Mouse (Mus musculus) intestine, postnatal 0 days (tissue): ENCODE results near the gene Zkscan14. TPM values are rescaled to one million over a fixed set of nuclear protein-coding genes. Genes with fewer than 3 reads are reported as not detected.

Experiments used
- ATAC-seq: fragments of 200-750 bp; cut with Nextera tagmentation; 2 replicates; pipeline ENCODE4 v1.8.0; 2017; ENCODE audit warnings: mild to moderate bottlenecking, moderate TSS enrichment, moderate library complexity
- H3K27ac ChIP-seq: fragments of 300-500 bp; sonication (generic); 2 replicates; pipeline ENCODE4 v1.5.1; 2014; ENCODE audit warnings: mild to moderate bottlenecking, low read depth, low read length, moderate library complexity
- H3K27me3 ChIP-seq: fragments of 300-500 bp; sonication (generic); replicated peaks from 2 replicates; pipeline ENCODE4 v1.6.1; 2014; ENCODE audit warnings: low read length, mixed read lengths; ENCODE audit not compliant: control insufficient read depth, insufficient read depth
- H3K36me3 ChIP-seq: fragments of 300-500 bp; sonication (generic); 2 replicates; pipeline ENCODE4 v1.6.1; 2014; ENCODE audit warnings: mild to moderate bottlenecking, moderate library complexity; ENCODE audit not compliant: control insufficient read depth, insufficient read depth
- H3K4me1 ChIP-seq: fragments of 300-500 bp; sonication (generic); replicated peaks from 2 replicates; pipeline ENCODE4 v1.6.1; 2014; ENCODE audit warnings: antibody characterized with exemption, low read length, mixed read lengths; ENCODE audit not compliant: control insufficient read depth, insufficient read depth
- H3K4me2 ChIP-seq: fragments of 300-500 bp; sonication (generic); replicated peaks from 2 replicates; pipeline ENCODE4 v1.6.1; 2014; ENCODE audit warnings: low read depth, mild to moderate bottlenecking, moderate library complexity
- H3K4me3 ChIP-seq: fragments of 300-500 bp; sonication (generic); 2 replicates; pipeline ENCODE4 v1.5.1; 2014; ENCODE audit warnings: low read depth, low read length
- H3K9ac ChIP-seq: fragments of 300-500 bp; sonication (generic); 2 replicates; pipeline ENCODE4 v1.6.1; 2014; ENCODE audit warnings: mild to moderate bottlenecking, low read depth, low read length
- H3K9me3 ChIP-seq: fragments of 300-500 bp; sonication (generic); 2 replicates; pipeline ENCODE4 v1.6.1; 2016; ENCODE audit warnings: mixed run types; ENCODE audit not compliant: control insufficient read depth
- CTCF ChIP-seq: sonication (generic); IDR thresholded peaks from 2 replicates; pipeline ENCODE4 v1.5.1; 2016; ENCODE audit warnings: low read depth, mild to moderate bottlenecking, control low read depth, antibody characterized with exemption, moderate library complexity
- WGBS: fragments of 180-500 bp; shearing (Covaris S2); extraction: QIAGEN DNeasy Blood & Tissue Kit; methylation state at CpG from one replicate; pipeline ENCODE4 v1.1.7; 2014; 5-methylcytosine and 5-hydroxymethylcytosine counted together
- polyA plus RNA-seq: library from polyadenylated mRNA; unstranded; fragments of >200 nt; fragmentation: Nextera tagmentation; extraction: Ambion mirVana; gene quantifications from 2 replicates; pipeline ENCODE4 v1.2.1, GENCODE M21; 2015

Gene Zkscan14
- polyA plus RNA-seq, 1 experiment from 2014 or later = 9.8 TPM

DNA sequence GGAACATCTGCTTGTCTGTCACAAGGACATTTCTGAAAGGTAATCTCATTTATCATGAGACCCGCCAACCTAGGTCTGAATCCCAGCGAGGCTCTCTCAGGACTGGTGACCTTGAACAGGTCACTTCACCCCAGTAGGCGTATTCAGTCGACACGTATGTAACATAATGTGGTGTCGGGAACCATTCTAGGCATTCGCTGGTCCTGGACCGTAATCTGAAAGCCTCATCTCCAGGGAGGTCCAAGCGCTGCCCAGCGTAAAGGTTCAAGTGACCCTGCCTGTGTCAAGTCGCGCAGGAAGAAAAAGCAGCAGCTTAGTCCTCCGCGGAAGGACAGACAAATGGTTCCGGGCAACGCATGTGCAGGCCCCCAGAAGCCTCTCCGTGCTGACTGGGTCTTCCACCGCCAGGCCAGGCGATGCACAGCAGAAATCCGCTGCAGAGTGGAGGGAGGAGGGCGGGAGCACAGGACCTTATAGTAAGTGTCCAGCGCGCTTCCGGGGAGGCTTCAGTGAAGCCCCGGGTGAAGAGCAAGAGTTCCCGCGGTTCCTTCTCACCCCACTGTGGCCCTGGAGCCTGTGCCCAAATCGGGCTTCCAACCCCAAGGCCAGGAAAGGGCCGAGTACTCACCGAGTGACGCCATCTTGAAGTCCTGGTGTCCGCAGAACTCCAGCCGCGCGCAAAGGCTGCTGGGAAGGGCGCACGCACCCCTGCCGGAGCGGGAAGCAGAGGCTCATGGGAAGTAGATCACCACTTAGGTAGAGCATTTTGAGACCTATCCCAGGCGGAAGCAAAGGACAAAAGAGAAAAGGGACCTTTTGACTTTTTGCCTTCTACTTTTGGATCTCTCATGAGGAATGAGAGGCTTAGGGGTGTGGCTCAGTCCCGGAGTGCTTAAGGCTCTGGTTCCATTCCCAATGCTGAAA lies 10.5 kb downstream of the Zkscan14 start:
- Histone ChIP-seq H3K4me2 (peak overlapping the region; percentile 74), H3K36me3 (peaks cover 34% of the 10 kb centered on the region), H3K4me3 (peak overlapping the region; percentile 71), H3K9ac (peak overlapping the region; percentile 82), H3K9me3 (no peaks in the 10 kb centered on the region), H3K4me1 (0 out of 2 replicates have a peak, but pooled peaks cover 5% of the 10 kb centered on the region), H3K27ac (peak overlapping the region; percentile 84), H3K27me3 (no peaks in the 10 kb centered on the region)
- peak; percentile 84 for ATAC-seq
- WGBS = under 1% methylated on average over 41 of the region's 41 CpGs
- no peak for TF ChIP-seq CTCF

DNA sequence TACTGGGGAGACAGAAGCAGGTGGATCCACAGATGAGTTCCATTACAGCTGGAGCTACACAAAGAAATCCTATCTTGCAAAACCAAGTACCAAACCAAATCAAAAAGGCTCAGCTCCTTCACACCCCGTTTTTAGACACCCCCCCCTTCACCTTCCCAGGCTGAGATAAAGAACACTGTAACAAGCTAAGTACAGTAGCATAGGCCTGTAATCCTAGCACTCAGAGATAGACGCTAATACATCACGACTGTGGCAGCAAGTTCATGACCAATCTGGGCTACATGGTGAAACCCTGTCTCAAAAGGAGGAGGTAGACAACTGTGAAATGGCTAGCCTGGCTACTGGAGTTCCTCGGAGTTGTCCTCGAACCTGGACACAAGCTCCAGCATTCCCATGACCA lies 11.3 kb downstream of the Zkscan14 start:
- peak overlapping the region; percentile 74 for H3K4me2 ChIP-seq
- peaks cover 33% of the 10 kb centered on the region for H3K36me3 ChIP-seq
- no peaks in the 10 kb centered on the region for H3K9me3 ChIP-seq
- no peak for TF ChIP-seq CTCF
- no peak for ATAC-seq
- H3K27me3 ChIP-seq = no peaks in the 10 kb centered on the region
- WGBS = 25% methylated on average over 5 of the region's 5 CpGs
- H3K4me1 ChIP-seq = 0 out of 2 replicates have a peak, but pooled peaks cover 5% of the 10 kb centered on the region
- H3K9ac ChIP-seq = peak overlapping the region; percentile 82
- peak overlapping the region; percentile 84; the same call in 1 of the 2 replicates for H3K27ac ChIP-seq
- H3K4me3 ChIP-seq = peak overlapping the region; percentile 71

GRCm38 (mm10) chr5:145189416-145189815 lies 12.3 kb downstream of the Zkscan14 start:
- ATAC-seq = no peak
- no peaks in the 10 kb centered on the region for H3K27me3 ChIP-seq
- H3K36me3 ChIP-seq = peaks cover 32% of the 10 kb centered on the region
- H3K4me1 ChIP-seq = 0 out of 2 replicates have a peak, but pooled peaks cover 5% of the 10 kb centered on the region
- 71% methylated on average over 6 of the region's 6 CpGs for WGBS
- H3K4me2 ChIP-seq = peak overlapping the region; percentile 74
- H3K4me3 ChIP-seq = no peak overlapping the region
- H3K9ac ChIP-seq = no peak overlapping the region
- no peak for TF ChIP-seq CTCF
- no peak overlapping the region for H3K27ac ChIP-seq
- no peaks in the 10 kb centered on the region for H3K9me3 ChIP-seq

DNA sequence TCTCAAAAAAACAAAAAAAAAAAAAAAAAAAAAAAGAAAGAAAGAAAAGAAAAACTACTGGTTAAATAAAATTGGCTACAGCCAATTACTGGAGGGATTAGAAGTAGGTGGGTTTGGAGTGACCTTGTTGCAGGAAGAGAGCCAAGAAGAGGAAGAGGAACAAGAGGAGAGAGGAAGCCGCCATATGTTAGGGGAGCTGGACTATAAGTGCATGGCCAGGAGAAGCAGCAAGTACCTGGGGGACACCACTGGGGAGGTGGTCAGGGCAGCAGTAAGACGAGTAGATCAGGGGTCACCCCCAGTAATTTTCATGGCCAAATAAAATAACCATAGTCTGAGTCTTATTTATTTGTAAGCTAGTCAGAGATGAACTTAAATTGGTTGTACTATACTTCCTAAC lies 16.4 kb downstream of the Zkscan14 start:
- Histone ChIP-seq H3K9me3 (no peaks in the 10 kb centered on the region), H3K4me3 (no peak overlapping the region), H3K4me2 (no peak overlapping the region), H3K27me3 (no peaks in the 10 kb centered on the region), H3K27ac (no peak overlapping the region), H3K36me3 (peaks cover 73% of the 10 kb centered on the region), H3K4me1 (0 out of 2 replicates have a peak, but pooled peaks cover 2% of the 10 kb centered on the region), H3K9ac (no peak overlapping the region)
- ATAC-seq = no peak
- WGBS = 88% methylated on average over 2 of the region's 2 CpGs
- TF ChIP-seq CTCF = no peak

DNA sequence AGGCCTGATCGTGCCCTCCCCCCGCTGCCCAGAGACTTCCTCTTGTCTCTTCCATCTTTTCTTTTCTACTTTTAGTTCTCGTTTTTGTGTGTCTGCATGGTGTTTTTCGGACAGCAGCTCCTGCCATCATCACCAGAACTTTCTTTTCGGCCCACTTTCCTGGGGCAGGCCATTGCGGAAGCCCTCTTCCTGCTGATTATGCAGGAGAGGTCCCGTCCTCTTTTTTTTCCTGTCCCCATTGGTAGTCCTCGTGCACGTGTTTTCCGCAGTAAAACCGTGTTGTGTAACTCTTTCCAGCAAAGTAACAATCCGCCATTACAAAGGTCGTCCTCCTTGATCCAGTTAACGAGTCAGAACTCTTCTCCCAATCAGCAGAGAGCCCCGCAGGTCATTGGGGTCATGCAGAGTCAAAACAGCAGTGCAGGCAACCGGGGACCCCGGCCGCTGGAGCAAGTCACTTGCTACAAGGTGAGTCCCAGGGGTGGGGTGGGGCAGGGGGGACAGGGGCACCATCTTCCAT lies 23.1 kb downstream of the Zkscan14 start:
- H3K4me1 ChIP-seq = no peaks in the 10 kb centered on the region
- H3K27ac ChIP-seq = no peak overlapping the region
- TF ChIP-seq CTCF = no peak
- H3K4me3 ChIP-seq = no peak overlapping the region
- WGBS = 79% methylated on average over 18 of the region's 18 CpGs
- H3K27me3 ChIP-seq = no peaks in the 10 kb centered on the region
- H3K4me2 ChIP-seq = no peak overlapping the region
- peaks cover 94% of the 10 kb centered on the region for H3K36me3 ChIP-seq
- H3K9ac ChIP-seq = no peak overlapping the region
- ATAC-seq = no peak
- H3K9me3 ChIP-seq = no peaks in the 10 kb centered on the region

GRCm38 (mm10) chr5:145167306-145167661 lies 34.4 kb downstream of the Zkscan14 start:
- Histone ChIP-seq H3K4me2 (peak overlapping the region; percentile 82), H3K4me3 (peak overlapping the region; percentile 86), H3K9me3 (no peaks in the 10 kb centered on the region), H3K27me3 (no peaks in the 10 kb centered on the region), H3K27ac (peak overlapping the region; percentile 68), H3K9ac (peak overlapping the region; percentile 95), H3K36me3 (peaks cover 30% of the 10 kb centered on the region), H3K4me1 (no peaks in the 10 kb centered on the region)
- TF ChIP-seq CTCF = no peak
- WGBS = under 1% methylated on average over 27 of the region's 28 CpGs
- ATAC-seq = peak; percentile 28; the same call in 1 of the 2 replicates
